Mouse (Mus musculus): ENCODE results near the gene Mid1. TPM values are rescaled to one million over a fixed set of nuclear protein-coding genes. Genes with fewer than 3 reads are reported as not detected.
"Not testable (repeated sequence)": the region's sequence is repeated elsewhere in the genome, so short reads cannot be mapped to it uniquely, and the experiment has no call there.

The Mid1 gene
- total RNA-seq, 2 experiments from 2014 or later, result 21.7 to 22.5 TPM

DNA sequence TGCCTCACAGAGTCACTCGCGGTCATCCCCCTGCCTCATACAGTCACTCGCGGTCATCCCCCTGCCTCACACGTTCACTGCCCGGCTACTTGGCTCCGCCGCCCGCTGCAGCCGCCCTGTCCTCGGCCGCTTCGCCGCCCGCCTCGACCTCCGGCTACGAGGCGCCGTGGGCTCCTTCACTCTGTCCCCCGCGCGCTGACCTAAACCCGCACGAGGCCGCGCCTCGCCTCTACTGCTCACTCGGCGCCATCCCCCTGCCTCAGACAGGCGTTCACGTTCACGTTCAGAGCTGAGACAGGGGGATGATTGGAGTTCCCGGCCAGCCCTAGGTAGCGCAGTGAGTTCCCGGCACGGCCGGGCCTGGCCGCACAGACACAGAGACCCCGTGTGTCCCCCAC is 312.5 kb downstream of the Mid1 start:
- peak; percentile 84 to 97 for DNase-seq (ENCODE audit: low spot score in 2 of 2)

DNA sequence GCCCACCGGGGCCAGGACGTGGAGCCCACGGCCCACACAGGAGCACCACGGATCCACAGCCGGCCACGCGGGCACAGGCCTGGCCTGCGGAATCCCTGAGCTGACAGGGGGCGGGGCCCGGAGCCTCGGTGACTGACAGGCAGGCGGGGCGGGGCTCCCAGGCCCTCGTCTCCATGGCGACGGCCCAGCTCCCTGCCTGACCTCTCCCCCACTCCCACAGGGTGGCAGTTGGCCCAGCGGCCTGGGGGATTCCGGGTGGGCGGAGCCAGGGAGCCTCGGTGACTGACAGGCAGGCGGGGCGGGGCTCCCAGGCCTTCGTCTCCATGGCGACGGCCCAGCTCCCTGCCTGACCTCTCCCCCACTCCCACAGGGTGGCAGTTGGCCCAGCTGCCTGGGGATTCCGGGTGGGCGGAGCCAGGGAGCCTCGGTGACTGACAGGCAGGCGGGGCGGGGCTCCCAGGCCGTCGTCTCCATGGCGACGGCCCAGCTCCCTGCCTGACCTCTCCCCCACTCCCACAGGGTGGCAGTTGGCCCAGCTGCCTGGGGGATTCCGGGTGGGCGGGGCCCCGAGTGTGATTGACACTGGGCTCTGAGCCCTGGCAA is 313.0 kb downstream of the Mid1 start:
- DNase-seq (ENCODE audit: low spot score in 2 of 2), result peak; percentile 100

DNA sequence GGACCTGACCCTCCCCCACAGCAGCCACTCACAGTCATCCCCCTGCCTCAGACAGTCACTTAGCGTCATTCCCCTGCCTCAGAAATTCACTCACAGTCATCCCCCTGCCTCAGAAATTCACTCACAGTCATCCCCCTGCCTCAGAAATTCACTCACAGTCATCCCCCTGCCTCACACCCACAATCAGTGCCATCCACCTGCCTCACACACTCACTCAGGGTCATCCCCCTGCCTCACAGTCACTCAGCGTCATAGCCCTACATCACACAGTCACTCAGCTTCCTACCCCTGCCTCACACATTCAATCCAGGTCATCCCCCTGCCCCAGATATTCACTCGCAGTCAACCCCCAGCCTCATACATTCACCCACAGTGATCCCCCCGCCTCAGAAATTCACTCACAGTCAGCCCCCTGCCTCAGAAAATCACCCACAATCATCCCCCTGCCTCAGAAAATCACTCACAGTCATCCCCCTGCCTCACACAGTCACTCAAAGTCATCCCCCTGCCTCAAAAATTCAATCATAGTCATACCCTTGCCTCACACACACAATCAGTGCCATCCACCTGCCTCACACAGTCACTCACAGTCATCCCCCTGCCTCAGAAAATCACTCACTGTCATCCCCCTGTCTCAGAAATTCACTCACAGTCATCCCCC is 313.7 kb downstream of the Mid1 start:
- not testable (repeated sequence) for DNase-seq (ENCODE audit: low spot score in 2 of 2)

DNA sequence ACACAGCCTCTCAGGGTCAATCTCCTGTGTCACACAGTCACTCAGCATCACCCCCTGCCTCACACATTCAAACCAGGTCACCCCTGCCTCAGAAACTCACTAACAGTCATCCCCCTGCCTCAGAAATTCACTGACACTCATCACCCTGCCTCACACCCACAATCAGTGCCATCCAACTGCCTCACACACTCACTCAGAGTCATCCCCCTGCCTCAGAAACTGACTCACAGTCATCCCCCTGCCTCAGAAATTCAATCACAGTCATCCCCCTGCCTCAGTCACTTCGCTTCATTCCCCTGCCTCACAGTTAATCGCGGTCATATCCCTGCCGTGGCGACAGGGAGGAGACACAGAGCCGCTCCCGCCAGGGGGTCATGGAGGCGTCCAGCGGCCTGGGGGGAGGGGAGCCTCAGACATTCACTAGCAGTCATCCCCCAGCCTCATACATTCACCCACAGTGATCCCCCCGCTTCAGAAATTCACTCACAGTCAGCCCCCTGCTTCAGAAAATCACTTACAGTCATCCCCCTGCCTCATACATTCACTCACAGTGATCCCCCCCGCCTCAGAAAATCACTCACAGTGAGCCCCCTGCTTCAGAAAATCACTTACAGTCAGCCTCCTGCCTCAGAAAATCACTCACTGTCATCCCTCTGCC is 314.4 kb downstream of the Mid1 start:
- DNase-seq (ENCODE audit: low spot score in 2 of 2), result peak in 1 of 2 experiments; percentile 71

DNA sequence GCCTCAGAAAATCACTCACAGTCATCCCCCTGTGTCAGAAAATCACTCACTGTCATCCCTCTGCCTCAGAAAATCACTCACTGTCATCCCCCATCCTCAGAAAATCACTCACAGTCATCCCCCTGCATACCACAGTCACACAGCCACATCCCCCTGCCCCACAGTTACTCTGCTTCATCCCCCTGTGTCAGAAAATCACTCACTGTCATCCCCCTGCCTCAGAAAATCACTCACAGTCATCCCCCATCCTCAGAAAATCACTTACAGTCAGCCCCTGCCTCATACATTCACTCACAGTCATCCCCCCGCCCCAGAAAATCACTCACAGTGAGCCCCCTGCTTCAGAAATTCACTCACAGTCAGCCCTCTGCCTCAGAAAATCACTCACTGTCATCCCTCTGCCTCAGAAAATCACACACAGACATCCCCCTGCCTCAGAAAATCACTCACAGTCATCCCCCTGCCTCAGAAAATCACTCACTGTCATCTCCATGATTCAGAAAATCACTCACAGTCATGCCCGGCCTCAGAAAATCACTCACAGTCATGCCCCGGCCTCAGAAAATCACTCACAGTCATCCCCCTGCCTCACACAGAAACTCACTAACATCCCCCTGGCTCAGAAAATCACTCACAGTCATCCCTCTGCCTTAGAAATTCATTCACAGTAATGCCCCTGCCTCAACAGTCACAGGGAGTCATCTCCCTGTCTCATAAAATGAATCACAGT is 315.1 kb downstream of the Mid1 start:
- not testable (repeated sequence) for DNase-seq (ENCODE audit: low spot score in 2 of 2)

DNA sequence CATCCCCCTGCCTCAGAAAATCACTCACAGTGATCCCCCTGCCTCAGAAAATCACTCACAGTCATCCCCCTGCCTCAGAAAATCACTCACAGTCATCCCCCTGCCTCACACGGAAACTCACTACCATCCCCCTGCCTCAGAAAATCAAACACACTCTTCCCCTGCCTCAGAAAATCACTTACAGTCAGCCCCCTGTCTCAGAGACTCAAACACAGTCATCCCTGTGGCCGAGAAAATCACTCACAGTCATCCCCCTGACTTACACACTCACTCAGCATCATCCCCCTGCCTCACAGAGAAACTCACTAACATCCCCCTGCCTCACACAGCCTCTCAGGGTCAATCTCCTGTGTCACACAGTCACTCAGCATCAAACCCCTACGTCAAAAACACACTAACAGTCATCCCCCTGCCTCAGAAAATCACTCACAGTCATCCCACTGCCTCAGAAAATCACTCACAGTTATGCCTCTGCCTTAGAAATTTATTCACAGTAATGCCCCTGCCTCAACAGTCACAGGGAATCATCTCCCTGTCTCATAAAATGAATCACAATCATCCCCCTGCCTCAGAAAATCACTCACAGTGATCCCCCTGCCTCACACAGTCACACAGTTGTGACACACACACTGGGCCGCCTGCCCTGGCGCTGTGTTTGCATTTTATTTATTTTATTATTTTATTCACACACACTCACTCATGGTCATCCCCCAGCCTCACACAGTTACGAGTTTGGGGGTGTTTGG is 315.8 kb downstream of the Mid1 start:
- not testable (repeated sequence) for DNase-seq (ENCODE audit: low spot score in 2 of 2)

DNA sequence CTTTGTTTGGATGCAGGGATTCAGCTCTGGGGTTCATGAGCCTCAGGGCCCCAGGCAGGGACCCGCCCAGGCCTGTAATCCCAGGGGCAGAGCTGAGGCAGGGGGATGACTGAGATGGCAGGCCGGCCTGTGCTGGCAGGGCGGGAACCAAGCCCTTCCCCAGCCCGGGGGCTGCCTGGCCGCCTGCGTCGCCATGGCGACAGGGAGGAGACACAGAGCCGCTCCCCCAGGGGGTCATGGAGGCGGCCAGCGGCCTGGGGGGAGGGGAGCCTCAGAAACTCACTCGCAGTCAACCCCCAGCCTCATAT is 316.3 kb downstream of the Mid1 start:
- DNase-seq (ENCODE audit: low spot score in 2 of 2), result not testable (repeated sequence)

DNA sequence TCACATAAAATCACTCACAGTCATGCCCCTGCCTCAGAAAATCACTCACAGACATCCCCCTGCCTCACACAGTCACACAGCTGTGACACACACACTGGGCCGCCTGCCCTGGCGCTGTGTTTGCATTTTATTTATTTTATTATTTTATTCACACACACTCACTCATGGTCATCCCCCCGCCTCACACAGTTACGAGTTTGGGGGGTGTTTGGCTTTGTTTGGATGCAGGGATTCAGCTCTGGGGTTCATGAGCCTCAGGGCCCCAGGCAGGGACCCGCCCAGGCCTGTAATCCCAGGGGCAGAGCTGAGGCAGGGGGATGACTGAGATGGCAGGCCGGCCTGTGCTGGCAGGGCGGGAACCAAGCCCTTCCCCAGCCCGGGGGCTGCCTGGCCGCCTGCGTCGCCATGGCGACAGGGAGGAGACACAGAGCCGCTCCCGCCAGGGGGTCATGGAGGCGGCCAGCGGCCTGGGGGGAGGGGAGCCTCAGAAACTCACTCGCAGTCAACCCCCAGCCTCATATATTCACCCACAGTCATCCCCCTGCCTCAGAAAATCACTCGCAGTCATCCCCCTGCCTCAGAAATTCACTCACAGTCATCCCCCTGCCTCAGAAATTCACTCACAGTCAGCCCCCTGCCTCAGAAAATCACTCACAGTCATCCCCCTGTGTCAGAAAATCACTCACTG is 317.7 kb downstream of the Mid1 start:
- DNase-seq (ENCODE audit: low spot score in 2 of 2), result peak in 1 of 2 experiments; percentile 80

DNA sequence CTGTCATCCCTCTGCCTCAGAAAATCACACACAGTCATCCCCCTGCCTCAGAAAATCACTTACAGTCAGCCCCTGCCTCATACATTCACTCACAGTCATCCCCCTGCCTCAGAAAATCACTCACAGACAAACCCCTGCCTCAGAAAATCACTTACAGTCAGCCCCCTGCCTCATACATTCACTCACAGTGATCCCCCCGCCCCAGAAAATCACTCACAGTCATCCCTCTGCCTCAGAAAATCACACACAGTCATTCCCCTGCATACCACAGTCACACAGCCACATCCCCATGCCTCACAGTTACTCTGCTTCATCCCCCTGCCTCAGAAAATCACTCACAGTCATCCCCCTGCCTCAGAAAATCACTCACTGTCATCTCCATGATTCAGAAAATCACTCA is 318.5 kb downstream of the Mid1 start:
- DNase-seq (ENCODE audit: low spot score in 2 of 2), result not testable (repeated sequence)

DNA sequence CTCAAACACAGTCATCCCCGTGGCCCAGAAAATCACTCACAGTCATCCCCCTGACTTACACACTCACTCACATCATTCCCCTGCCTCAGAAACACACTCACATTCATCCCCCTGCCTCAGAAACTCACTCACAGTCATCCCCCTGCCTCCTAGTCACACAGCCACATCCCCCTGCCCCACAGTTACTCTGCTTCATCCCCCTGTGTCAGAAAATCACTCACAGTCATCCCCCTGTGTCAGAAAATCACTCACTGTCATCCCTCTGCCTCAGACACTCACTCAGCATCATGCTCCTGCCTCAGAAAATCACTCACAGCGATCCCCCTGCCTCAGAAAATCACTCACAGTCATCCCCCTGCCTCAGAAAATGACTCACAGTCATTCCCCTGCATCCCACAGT is 319.2 kb downstream of the Mid1 start:
- not testable (repeated sequence) for DNase-seq (ENCODE audit: low spot score in 2 of 2)

DNA sequence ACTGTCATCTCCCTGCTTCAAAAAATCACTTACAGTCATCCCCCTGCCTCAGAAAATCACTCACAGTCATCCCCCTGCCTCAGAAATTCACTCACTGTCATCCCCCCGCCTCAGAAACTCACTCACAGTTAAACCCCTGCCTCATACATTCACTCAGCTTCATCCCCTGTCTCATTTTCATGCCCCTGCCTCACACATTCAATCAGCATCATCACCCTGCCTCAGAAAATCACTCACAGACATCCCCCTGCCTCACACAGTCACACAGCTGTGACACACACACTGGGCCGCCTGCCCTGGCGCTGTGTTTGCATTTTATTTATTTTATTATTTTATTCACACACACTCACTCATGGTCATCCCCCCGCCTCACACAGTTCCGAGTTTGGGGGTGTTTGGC is 319.8 kb downstream of the Mid1 start:
- DNase-seq (ENCODE audit: low spot score in 2 of 2), result not testable (repeated sequence)

DNA sequence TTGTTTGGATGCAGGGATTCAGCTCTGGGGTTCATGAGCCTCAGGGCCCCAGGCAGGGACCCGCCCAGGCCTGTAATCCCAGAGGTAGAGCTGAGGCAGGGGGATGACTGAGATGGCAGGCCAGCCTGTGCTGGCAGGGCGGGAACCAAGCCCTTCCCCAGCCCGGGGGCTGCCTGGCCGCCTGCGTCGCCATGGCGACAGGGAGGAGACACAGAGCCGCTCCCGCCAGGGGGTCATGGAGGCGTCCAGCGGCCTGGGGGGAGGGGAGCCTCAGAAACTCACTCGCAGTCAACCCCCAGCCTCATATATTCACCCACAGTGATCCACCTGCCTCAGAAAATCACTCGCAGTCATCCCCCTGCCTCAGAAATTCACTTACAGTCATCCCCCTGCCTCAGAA is 320.2 kb downstream of the Mid1 start:
- DNase-seq (ENCODE audit: low spot score in 2 of 2), result peak in 1 of 2 experiments; percentile 74

DNA sequence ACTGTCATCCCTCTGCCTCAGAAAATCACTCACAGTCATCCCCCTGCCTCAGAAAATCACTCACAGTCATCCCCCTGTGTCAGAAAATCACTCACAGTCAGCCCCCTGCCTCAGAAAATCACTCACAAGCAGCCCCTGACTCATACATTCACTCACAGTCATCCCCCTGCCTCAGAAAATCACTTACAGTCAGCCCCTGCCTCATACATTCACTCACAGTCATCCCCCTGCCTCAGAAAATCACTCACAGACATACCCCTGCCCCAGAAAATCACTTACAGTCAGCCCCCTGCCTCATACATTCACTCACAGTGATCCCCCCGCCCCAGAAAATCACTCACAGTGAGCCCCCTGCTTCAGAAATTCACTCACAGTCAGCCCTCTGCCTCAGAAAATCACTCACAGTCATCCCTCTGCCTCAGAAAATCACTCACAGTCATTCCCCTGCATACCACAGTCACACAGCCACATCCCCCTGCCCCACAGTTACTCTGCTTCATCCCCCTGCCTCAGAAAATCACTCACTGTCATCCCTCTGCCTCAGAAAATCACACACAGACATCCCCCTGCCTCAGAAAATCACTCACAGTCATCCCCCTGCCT is 320.8 kb downstream of the Mid1 start:
- not testable (repeated sequence) for DNase-seq (ENCODE audit: low spot score in 2 of 2)

DNA sequence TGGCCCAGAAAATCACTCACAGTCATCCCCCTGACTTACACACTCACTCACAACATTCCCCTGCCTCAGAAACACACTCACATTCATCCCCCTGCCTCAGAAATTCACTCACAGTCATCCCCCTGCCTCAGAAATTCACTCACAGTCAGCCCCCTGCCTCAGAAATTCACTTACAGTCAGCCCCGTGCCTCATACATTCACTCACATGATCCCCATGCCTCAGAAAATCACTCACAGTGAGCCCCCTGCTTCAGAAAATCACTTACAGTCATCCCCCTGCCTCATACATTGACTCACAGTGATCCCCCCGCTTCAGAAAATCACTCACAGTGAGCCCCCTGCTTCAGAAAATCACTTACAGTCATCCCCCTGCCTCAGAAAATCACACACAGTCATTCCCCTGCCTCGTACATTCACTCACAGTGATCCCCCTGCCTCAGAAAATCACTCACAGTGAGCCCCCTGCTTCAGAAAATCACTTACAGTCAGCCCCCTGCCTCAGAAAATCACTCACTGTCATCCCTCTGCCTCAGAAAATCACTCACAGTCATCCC is 321.8 kb downstream of the Mid1 start:
- DNase-seq (ENCODE audit: low spot score in 2 of 2), result not testable (repeated sequence)

DNA sequence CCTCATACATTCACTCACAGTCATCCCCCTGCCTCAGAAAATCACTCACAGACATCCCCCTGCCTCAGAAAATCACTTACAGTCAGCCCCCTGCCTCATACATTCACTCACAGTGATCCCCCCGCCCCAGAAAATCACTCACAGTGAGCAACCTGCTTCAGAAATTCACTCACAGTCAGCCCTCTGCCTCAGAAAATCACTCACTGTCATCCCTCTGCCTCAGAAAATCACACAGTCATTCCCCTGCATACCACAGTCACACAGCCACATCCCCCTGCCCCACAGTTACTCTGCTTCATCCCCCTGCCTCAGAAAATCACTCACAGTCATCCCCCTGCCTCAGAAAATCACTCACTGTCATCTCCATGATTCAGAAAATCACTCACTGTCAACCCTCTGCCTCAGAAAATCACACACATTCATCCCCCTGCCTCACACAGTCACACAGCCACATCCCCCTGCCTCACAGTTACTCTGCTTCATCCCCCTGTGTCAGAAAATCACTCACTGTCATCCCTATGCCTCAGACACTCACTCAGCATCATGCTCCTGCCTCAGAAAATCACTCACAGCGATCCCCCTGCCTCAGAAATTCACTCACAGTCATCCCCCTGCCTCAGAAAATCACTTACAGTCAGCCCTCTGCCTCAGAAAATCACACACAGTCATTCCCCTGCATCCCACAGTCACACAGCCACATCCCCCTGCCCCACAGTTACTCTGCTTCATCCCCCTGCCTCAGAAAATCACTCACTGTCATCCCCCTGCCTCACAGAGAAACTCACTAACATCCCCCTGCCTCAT is 322.6 kb downstream of the Mid1 start:
- DNase-seq (ENCODE audit: low spot score in 2 of 2), result not testable (repeated sequence)

DNA sequence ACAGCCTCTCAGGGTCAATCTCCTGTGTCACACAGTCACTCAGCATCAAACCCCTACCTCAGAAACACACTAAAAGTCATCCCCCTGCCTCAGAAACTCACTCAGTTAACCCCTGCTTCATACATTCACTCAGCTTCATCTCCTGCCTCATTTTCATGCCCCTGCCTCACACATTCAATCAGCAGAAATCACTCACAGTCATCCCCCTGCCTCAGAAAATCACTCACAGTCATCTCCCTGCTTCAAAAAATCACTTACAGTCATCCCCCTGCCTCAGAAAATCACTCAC is 323.1 kb downstream of the Mid1 start:
- not testable (repeated sequence) for DNase-seq (ENCODE audit: low spot score in 2 of 2)

DNA sequence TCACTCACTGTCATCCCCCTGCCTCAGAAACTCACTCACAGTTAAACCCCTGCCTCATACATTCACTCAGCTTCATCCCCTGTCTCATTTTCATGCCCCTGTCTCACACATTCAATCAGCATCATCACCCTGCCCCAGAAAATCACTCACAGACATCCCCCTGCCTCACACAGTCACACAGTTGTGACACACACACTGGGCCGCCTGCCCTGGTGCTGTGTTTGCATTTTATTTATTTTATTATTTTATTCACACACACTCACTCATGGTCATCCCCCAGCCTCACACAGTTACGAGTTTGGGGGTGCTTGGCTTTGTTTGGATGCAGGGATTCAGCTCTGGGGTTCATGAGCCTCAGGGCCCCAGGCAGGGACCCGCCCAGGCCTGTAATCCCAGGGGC is 323.6 kb downstream of the Mid1 start:
- peak in 1 of 2 experiments; percentile 60 for DNase-seq (ENCODE audit: low spot score in 2 of 2)

DNA sequence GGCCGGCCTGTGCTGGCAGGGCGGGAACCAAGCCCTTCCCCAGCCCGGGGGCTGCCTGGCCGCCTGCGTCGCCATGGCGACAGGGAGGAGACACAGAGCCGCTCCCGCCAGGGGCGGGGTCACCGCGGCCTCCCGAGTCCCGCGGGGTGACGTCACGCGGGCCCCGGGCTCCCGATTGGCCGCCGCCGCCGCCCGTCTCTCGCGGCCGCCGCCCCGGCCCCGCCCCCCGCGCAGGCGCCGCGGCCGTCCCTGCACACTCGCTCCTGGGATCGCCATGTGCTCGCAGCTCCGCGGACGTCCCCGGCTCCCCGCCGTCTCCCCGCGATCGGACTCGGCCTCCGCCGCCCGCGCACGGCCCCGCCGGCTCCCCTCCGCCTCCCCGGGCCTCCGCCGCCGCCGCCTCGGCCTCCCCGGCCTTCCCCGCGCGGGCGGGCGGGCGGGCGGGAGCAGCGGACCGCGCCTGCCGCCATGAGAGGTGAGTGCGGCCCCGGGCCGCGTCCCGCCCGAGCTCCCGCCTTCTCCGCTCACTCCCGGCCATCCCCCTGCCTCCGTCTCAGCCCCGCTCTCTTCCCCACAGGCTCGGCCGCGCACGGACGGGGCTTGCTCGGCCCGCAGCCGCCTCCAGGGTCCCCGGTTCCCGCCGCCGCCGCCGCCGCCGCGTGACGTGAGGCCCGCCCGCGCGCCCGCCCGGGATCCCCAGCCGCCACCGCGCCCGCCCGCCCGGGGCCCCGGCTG is 324.2 kb downstream of the Mid1 start, which contains the start of gene Gm21887:
Gene Gm21887 (plus strand): TSS at position 644 of the 735 bp plus-strand sequence.
- peak; percentile 100 for DNase-seq (ENCODE audit: low spot score in 2 of 2)
